Mouse (Mus musculus): ENCODE results near the gene 4930558K02Rik.

DNA sequence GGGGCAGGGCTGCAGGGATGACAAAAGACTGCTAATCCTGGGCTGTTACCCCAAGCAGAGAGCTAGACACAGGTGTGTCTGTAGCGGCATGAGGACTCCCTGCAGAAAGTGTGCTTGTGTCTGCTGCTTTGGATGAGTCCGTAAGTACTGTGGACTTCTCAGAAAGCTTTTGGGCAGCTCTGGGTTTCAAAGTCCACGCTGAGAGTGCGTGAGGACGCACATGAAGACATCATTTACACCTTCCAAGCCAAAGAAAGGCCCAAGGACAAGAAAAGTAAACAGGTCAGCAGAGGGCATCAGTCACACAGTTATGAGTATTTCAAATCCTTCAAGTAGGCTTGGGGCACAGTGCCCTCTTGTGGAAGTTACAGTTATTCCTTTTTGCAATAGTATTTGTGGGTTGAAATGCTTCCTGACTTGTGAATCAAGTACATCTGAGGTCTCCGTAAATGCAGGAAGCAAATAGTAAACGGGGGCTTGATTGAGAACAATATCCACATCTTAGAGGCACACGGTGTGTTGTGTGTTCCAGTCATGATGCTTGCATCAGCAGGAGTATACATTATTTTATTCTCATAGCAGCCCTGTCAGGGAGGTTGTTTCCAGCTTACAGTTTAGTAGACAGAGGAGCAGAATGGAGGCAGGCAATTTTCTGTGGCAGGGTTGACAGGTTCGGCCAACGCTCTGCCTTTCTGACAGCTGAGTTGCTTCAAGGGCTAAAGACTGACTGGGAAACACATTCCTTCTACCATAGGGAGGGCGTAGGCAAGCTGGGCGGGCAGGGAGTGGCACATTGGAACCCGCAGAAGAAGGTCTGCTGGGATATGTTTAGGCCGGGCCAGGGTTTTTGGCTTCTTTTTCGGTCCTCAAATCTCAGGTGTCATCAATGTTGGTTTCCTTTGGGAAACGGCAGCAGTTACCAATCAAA is 2.9 kb downstream of the 4930558K02Rik start:
- TF ChIP-seq CTCF (IDR thresholded peaks at IDR 0.05; ENCODE audit: low read depth, low read length) (peak; percentile 64), POLR2A (IDR thresholded peaks at IDR 0.05; ENCODE audit: extremely low read depth, insufficient read depth, low read length) (no peak)

All from liver, adult 2 months (tissue).